Mouse (Mus musculus) heart, postnatal 25 days (tissue): ENCODE data around the gene Tgif1. TPM values are rescaled to one million over a fixed set of nuclear protein-coding genes. Genes with fewer than 3 reads are reported as not detected.

Experiments used
- DNase-seq: peaks from one replicate; pipeline ENCODE4 v3.0.0; 2022; ENCODE audit warnings: low spot score
- intact Hi-C: fragments of 180-260 bp; cut with DNase I; formaldehyde crosslinking; loops from one replicate; pipeline ENCODE4 v1.15.1; 2025
- total RNA-seq, 2 experiments: library from RNA; stranded (reverse); gene quantifications; 2 replicates each; pipeline ENCODE4 v1.2.3; 2021

The Tgif1 gene
- total RNA-seq, result 1 to 10 TPM; 5.3 to 7.6 TPM

DNA sequence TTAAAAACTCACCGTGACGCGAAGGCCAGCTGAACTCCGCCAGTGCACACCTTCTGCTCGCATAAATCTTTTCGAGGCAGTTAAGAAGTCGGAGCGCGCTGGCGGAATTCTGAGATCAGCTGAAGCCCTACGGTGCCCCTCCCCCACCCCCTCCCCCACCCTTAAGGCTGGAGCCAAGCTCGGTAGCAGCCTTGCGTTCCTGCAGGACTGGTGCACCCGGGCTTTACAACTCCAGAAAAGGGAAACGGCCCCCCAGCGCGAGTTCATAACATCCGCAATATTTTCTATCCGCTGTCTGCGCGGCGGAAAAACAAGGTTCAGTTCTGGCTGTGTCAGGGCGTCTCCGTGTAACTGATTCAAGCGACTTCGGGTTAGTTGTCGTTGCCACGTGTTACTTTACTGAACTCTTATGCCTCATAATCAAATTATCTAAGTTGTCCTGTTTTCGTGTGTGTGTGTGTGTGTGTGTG lies at the start of gene Tgif1:
TSS of gene Tgif1 (minus strand) at position 111 of the 470 bp plus-strand sequence.
- intact Hi-C loops, result no loop called here
- no peak for DNase-seq

DNA sequence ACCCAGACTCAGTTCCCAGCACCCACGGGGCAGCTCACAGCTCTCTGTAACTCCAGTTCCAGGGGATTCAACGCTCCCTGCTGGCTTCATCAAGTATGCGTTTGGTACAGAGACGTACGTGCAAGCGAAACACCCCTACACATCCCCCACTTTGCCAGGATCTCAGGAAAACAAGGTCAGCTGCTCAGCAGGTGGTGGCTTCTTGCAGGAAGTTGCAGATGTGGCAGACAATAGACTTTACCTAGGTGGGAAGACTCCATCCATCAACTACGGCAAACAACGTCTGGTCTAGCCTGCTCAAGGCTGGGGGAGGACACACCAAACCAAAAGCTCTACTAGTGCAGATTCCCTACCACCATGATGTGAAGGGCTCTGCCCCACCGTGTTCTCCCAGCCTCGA lies 47.3 kb upstream of the Tgif1 start:
- intact Hi-C loops, result no loop called here
- DNase-seq, result no peak

DNA sequence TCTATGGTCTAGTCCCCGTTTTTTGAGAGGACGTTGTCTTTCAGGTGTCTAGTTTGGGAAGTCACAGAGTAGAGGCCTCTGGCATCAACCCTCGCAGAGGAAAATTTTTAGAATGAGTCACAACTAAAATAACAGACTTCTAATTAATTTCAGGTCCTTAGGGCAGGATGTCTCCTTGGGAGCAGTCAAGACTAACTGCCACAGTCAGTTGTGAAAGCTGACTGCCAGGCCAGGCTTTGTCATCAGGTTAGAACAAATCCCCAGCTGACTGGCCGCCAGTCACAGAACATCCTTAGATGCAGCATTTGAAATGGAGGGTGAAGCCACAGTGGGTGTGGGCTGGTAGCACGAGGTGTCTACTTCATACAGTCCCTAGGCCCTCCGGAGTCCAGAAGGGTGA lies 46.3 kb upstream of the Tgif1 start:
- intact Hi-C loops, result no loop called here
- DNase-seq, result no peak

DNA sequence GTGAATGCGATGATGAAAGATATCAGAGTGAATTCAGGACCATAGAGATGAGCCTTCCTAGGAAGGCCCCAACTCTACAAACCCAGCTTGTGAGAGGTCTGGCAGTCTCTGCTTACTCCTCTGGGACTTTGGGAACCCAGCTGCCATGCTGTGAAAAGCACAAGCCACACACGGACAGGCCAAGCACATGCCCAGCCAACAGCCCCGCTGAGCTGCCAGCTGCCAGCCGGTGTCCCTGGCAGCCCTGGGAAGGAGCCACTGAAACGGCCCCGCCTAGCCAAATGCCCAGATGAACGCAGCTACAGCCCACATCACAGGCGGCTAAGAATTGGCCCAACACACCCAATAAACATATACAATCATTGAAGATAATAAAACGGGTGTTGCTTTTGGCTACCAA lies 41.5 kb upstream of the Tgif1 start:
- intact Hi-C loops, result no loop called here
- DNase-seq, result no peak

GRCm38 (mm10) chr17:70893151-70893550 lies 39.8 kb upstream of the Tgif1 start:
- DNase-seq, result no peak
- intact Hi-C loops, result no loop called here

GRCm38 (mm10) chr17:70892288-70893096 lies 39.1 kb upstream of the Tgif1 start:
- intact Hi-C loops, result no loop called here
- no peak for DNase-seq

GRCm38 (mm10) chr17:70890571-70890970 lies 37.2 kb upstream of the Tgif1 start:
- intact Hi-C loops, result no loop called here
- DNase-seq, result no peak

DNA sequence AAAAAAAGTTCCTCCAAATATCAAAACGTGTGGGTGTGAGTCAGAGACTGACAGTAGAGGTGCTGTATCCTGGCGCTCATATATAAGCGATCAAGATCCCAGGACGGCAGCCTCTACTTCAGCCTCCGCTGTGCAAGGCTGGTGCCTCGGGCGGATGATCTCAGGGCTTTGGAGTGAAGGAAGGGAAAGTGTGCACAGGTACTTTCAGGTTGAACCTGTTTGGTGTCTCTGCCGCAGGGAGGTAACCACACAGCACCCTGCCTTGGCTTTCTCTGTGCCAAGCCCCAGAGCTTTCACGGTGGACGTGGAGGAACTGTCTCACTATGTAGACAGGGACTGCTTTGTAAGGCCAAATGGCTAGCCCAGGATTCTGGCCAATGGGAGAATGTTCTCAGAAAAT lies 35.3 kb upstream of the Tgif1 start:
- no peak for DNase-seq
- intact Hi-C loops, result no loop called here

- DNase-seq, result no peak
- intact Hi-C loops, result no loop called here
Observed at GRCm38 (mm10) chr17:70887848-70888247, 34.5 kb upstream of the Tgif1 start.

- intact Hi-C loops, result no loop called here
- DNase-seq, result no peak
Observed at GRCm38 (mm10) chr17:70886641-70887391, 33.5 kb upstream of the Tgif1 start.

DNA sequence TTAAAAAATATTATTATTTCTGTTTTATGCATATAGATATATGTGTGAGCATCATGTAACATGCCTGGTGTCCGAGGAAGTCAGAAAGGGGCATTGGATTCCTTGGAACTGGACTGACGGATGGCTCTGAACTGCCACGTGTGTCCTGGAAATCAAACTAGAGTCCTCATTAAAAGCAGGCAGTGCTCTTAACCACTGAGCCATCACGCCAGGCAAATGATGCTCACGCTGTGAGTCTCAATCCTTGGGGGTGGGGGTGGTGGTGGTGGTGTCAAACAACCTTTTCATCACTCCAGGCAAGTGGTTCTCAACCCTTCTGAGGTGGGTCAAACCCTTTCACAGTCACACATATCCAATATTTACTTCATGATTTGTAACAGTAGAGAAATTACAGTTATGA lies 32.5 kb upstream of the Tgif1 start:
- DNase-seq, result no peak
- intact Hi-C loops, result no loop called here

- intact Hi-C loops, result no loop called here
- DNase-seq, result no peak
Observed at GRCm38 (mm10) chr17:70881934-70882333, 28.6 kb upstream of the Tgif1 start.

DNA sequence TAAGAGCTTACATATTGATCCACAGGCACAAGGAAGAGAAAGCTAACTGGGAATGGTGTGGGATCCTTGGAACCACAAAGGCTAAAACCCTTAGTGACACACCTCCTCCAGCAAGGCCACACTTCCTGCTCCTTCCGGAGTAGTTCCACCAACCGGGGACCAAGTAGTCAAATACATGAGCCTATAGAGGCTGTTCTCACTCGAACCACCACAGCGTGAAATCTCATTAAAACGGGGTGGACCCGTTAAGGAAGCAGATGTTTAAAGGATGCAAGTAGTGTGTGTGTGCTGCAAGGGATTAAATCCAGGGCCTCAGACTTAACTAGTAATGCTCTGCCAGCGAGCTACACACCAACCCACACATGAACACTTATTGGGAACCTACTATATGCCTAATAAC lies 27.8 kb upstream of the Tgif1 start:
- DNase-seq, result no peak
- intact Hi-C loops, result no loop called here

GRCm38 (mm10) chr17:70878237-70878636 lies 24.9 kb upstream of the Tgif1 start:
- no peak for DNase-seq
- intact Hi-C loops, result no loop called here

DNA sequence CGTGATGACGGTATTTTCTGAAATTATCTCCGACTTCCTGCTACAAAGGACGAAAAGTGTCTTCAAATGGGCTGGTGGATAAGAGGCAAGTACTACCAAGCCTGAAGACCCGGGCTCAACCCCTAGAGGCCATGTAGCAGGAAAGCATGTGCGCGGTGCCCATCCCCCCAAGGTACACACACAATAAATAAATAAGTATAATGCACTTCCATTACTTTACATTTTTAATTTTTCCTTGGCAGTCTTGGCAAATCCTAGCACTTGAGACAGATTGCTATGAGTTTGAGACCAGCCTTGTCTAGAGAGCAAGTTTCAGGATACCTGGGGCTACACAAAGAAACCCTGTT lies 20.4 kb upstream of the Tgif1 start:
- DNase-seq, result no peak
- intact Hi-C loops, result no loop called here

- intact Hi-C loops, result no loop called here
- DNase-seq, result no peak
Observed at GRCm38 (mm10) chr17:70872936-70873777, 19.8 kb upstream of the Tgif1 start.

GRCm38 (mm10) chr17:70872094-70872929 lies 19.0 kb upstream of the Tgif1 start:
- no peak for DNase-seq

DNA sequence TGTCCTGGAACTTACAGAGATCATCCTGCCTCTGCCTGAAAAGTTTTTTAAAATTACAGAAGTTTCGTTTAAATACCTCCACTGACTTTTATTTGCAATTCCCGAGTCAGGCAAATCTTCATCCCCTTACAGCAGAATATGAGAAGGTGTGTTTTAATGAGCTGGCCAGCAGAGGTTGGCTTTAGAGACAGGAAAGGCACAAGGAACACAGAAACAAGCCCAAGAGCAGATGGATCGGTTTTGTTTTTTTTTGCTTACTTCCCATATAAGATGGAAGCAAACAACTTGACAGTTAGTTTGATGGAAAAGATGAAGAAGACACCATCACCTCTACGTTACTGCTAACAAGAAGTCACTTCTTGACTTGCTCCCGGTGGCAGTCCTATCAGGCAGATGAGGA lies 18.3 kb upstream of the Tgif1 start:
- no peak for DNase-seq
- intact Hi-C loops, result no loop called here

More at GRCm38 (mm10) chr17:70872094-70872929, 19.0 kb upstream of the Tgif1 start:
- intact Hi-C loops, result no loop called here

DNA sequence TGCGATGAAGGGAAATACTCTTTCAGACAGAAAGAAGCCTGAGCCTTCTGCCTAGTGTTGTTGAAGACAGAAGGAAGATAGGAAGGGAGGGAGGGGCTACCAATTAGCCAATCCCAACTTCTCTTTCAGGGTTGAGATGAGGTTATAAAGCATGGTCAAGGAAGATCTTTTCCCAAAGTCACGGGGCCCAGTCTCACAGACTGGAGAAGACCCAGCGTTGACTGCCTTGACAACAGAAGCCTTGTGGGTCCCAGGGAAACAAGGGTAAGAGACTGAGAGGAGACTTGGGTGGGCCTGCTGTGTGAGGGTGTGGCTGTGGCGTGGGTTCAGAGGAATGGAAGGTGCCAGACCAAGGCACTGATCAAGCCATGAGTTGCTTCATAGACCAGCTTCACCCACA lies 17.2 kb upstream of the Tgif1 start:
- intact Hi-C loops, result no loop called here
- DNase-seq, result no peak
